Mouse (Mus musculus) limb, embryonic 14.5 days (tissue): ENCODE measurements at regions not wholly inside any gene's neighbourhood (a gene's known extent, or its start where the extent isn't known, plus 50 kb on each side); places are given as distances from the start of the nearest gene placed in this dataset.
A peak's percentile ranks its signal among the peaks of the same experiment; 100 is the strongest.

Experiments
- ATAC-seq: fragments of 200-750 bp; cut with Nextera tagmentation; 2 replicates; pipeline ENCODE4 v1.8.0; 2017; ENCODE audit warnings: low read depth, moderate number of reproducible peaks, moderate TSS enrichment; ENCODE audit not compliant: low FRiP score
- DNase-seq: peaks from one replicate; pipeline ENCODE4 v3.0.0-alpha.2; 2015; ENCODE audit warnings: low spot score
- H3K27ac ChIP-seq: fragments of 300-500 bp; sonication (generic); replicated peaks from 2 replicates; pipeline ENCODE4 v1.5.1; 2014; ENCODE audit warnings: low read depth, mild to moderate bottlenecking, low read length, moderate library complexity, mixed read lengths
- H3K27me3 ChIP-seq: fragments of 300-500 bp; sonication (generic); 2 replicates; pipeline ENCODE4 v1.6.1; 2014; ENCODE audit warnings: low read length, mixed read lengths; ENCODE audit not compliant: control insufficient read depth, insufficient read depth
- H3K36me3 ChIP-seq: fragments of 300-500 bp; sonication (generic); 2 replicates; pipeline ENCODE4 v1.6.1; 2014; ENCODE audit warnings: mild to moderate bottlenecking, low read length, moderate library complexity, mixed read lengths; ENCODE audit not compliant: control insufficient read depth, insufficient read depth
- H3K4me1 ChIP-seq: fragments of 300-500 bp; sonication (generic); 2 replicates; pipeline ENCODE4 v1.6.1; 2014; ENCODE audit warnings: antibody characterized with exemption, low read length, mixed read lengths; ENCODE audit not compliant: control insufficient read depth, insufficient read depth
- H3K4me2 ChIP-seq: fragments of 300-500 bp; sonication (generic); replicated peaks from 2 replicates; pipeline ENCODE4 v1.6.1; 2014; ENCODE audit warnings: low read depth, mild to moderate bottlenecking, low read length, moderate library complexity; ENCODE audit not compliant: severe bottlenecking
- H3K4me3 ChIP-seq: fragments of 300-500 bp; sonication (generic); replicated peaks from 2 replicates; pipeline ENCODE4 v1.5.1; 2014; ENCODE audit warnings: low read length
- H3K9ac ChIP-seq: fragments of 300-500 bp; sonication (generic); 2 replicates; pipeline ENCODE4 v1.6.1; 2014; ENCODE audit warnings: mild to moderate bottlenecking, low read depth, low read length, moderate library complexity; ENCODE audit not compliant: severe bottlenecking
- H3K9me3 ChIP-seq: fragments of 300-500 bp; sonication (generic); 2 replicates; pipeline ENCODE4 v1.6.1; 2016; ENCODE audit warnings: low read length; ENCODE audit not compliant: control insufficient read depth
- POLR2A ChIP-seq: fragments of 200-500 bp; IDR thresholded peaks from 2 replicates; pipeline ENCODE4 v1.8.0; 2012; ENCODE audit warnings: inconsistent platforms, mild to moderate bottlenecking, moderate library complexity, borderline replicate concordance; ENCODE audit not compliant: insufficient read depth, insufficient read length; ENCODE audit errors: extremely low read depth
- WGBS: fragments of 180-500 bp; shearing (Covaris S2); extraction: QIAGEN DNeasy Blood & Tissue Kit; methylation state at CpG from one replicate; pipeline ENCODE4 v1.1.7; 2014; 5-methylcytosine and 5-hydroxymethylcytosine counted together

- no peak for TF ChIP-seq POLR2A
- DNase-seq, result no peak
- H3K9me3 ChIP-seq, result no peaks in the 10 kb centered on the region
- H3K36me3 ChIP-seq, result no peaks in the 10 kb centered on the region
- no peak for ATAC-seq
- H3K4me3 ChIP-seq, result no peak overlapping the region
- 97% methylated on average over 1 of the region's 1 CpGs for WGBS
- no peaks in the 10 kb centered on the region for H3K27me3 ChIP-seq
- no peaks in the 10 kb centered on the region for H3K4me1 ChIP-seq
- H3K27ac ChIP-seq, result no peak overlapping the region
- no peak overlapping the region for H3K4me2 ChIP-seq
- no peak overlapping the region for H3K9ac ChIP-seq
These were observed 227.0 kb upstream of the Gm49339 start for GRCm38 (mm10) chr10:51253439-51253838.

DNA sequence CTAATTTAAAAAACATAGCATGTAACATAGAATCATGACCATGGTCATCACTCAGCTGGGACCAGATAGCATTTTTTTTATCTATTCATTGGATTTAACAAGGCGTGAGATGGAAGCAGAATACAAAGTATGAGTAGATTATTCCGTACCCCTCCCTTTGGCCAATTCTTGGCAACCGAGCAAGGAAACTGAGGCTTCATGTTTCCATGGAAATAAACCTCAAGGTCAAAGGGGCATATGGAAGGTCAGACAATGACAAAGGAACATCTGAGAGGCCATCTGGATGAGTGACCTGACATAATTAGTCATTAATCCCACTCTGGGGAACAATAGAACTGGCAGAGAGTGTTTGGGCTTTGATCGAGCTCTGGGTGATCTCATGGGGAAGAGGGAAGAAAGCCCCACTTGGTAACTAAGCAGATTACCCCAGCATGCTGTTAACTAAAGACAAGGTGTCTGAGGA, 222.8 kb upstream of the Gm49339 start:
- no peaks in the 10 kb centered on the region for H3K27me3 ChIP-seq
- WGBS, result 51% methylated on average over 4 of the region's 4 CpGs
- H3K27ac ChIP-seq, result no peak overlapping the region
- no peak overlapping the region for H3K4me2 ChIP-seq
- ATAC-seq (no peak), DNase-seq (no peak)
- no peaks in the 10 kb centered on the region for H3K9me3 ChIP-seq
- no peak for TF ChIP-seq POLR2A
- no peak overlapping the region for H3K4me3 ChIP-seq
- no peaks in the 10 kb centered on the region for H3K4me1 ChIP-seq
- H3K9ac ChIP-seq, result no peak overlapping the region
- no peaks in the 10 kb centered on the region for H3K36me3 ChIP-seq

DNA sequence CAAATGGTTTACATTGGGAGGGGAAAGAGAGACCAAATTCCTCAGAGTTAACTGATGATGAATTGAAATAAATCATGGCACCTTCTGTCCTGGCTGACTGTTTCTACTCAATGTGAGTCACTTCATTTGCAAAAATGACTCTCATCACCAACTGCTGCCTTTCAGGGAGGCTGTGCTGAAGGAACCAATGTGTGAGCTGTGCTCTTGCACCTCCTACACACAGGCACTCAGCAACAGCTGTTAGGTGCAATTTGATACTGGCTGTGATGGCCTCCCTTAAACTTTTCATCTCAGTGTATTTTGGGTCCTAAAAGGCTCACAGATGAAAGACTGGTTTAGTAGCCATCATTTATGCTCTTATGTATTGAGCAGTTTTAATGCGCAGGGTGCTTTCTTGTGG, 209.0 kb upstream of the Gm49339 start:
- DNase-seq, result peak; percentile 23
- WGBS, result 79% methylated on average over 1 of the region's 1 CpGs
- 0 out of 2 replicates have a peak, but pooled peaks have one; percentile 60 for ATAC-seq

GRCm38 (mm10) chr10:51278195-51278594, 202.2 kb upstream of the Gm49339 start:
- no peak overlapping the region for H3K27ac ChIP-seq
- H3K9me3 ChIP-seq, result no peaks in the 10 kb centered on the region
- no peak overlapping the region for H3K4me3 ChIP-seq
- H3K4me2 ChIP-seq, result no peak overlapping the region
- no peaks in the 10 kb centered on the region for H3K36me3 ChIP-seq
- H3K9ac ChIP-seq, result no peak overlapping the region
- no peaks in the 10 kb centered on the region for H3K4me1 ChIP-seq
- no peaks in the 10 kb centered on the region for H3K27me3 ChIP-seq
- 59% methylated on average over 2 of the region's 2 CpGs for WGBS
- no peak for TF ChIP-seq POLR2A
- ATAC-seq, result no peak
- no peak for DNase-seq

More for the DNA sequence above, 209.0 kb upstream of the Gm49339 start:
- Histone ChIP-seq H3K4me3 (no peak overlapping the region), H3K9me3 (no peaks in the 10 kb centered on the region), H3K36me3 (no peaks in the 10 kb centered on the region), H3K27ac (no peak overlapping the region), H3K4me1 (no peaks in the 10 kb centered on the region), H3K4me2 (no peak overlapping the region), H3K9ac (no peak overlapping the region), H3K27me3 (no peaks in the 10 kb centered on the region)
- no peak for TF ChIP-seq POLR2A

DNA sequence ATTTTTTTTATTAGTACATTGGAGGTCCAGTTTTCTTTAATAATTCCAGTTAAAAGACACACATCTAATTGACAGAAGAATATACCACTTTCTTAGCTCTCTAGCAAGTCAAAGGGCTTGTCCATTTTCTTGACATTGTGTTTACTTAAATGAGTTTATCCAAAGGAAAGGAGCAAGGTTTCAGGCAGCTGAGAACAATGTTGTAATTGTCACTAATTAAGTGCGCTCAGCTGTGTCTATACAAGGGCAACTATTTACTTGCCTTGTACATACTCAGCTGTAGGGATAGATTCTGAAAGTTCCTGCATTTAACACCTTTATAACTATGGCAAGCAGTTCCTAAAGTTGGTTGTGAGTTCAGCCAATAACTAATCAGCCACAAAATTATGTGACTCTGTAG, 198.0 kb upstream of the Gm49339 start:
- WGBS, result 89% methylated on average over 1 of the region's 1 CpGs
- TF ChIP-seq POLR2A, result no peak
- Histone ChIP-seq H3K4me1 (no peaks in the 10 kb centered on the region), H3K27me3 (no peaks in the 10 kb centered on the region), H3K9me3 (no peaks in the 10 kb centered on the region), H3K9ac (no peak overlapping the region), H3K4me2 (no peak overlapping the region), H3K27ac (no peak overlapping the region), H3K36me3 (no peaks in the 10 kb centered on the region), H3K4me3 (no peak overlapping the region)
- ATAC-seq, result no peak
- no peak for DNase-seq

DNA sequence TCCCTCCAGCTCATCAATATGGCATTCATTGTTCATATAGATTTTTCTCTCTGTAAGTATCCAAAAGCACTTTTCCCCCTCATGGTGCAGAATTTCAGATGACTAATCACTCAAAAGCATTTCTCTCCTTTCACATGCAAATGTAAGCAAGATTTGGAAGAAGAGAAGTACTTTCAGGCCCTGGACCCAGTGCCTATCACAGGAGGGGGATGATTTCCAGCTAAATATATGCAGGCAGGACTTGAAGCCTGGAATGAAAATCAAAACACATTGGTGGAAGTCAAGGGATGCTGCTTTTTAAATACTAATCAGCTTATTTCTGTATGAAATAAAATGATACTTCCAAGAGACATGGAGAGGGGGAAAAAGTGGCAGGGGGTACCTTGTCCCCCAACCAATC, 195.9 kb upstream of the Gm49339 start:
- TF ChIP-seq POLR2A, result no peak
- Histone ChIP-seq H3K9ac (no peak overlapping the region), H3K36me3 (no peaks in the 10 kb centered on the region), H3K4me1 (no peaks in the 10 kb centered on the region), H3K4me3 (no peak overlapping the region), H3K27me3 (no peaks in the 10 kb centered on the region), H3K9me3 (no peaks in the 10 kb centered on the region), H3K4me2 (no peak overlapping the region), H3K27ac (no peak overlapping the region)
- ATAC-seq (no peak), DNase-seq (no peak)
